Mouse (Mus musculus): ENCODE results near the gene Slc6a17. TPM values are rescaled to one million over a fixed set of nuclear protein-coding genes. Genes with fewer than 3 reads are reported as not detected.

Gene Slc6a17
- polyA plus RNA-seq, 1 experiment from 2014 or later = 3.3 TPM

- 68% methylated on average over 11 of the region's 11 CpGs for WGBS
- Histone ChIP-seq H3K4me3 (ENCODE audit: low read depth, low read length) (no peak overlapping the region), H3K4me2 (ENCODE audit: low read length) (no peak overlapping the region), H3K9me3 (ENCODE audit: control insufficient read depth, low read length) (0 out of 2 replicates have a peak, but pooled peaks cover 3% of the 10 kb centered on the region), H3K36me3 (ENCODE audit: control insufficient read depth, insufficient read depth, low read length) (no peaks in the 10 kb centered on the region), H3K27ac (ENCODE audit: low read depth) (no peak overlapping the region), H3K27me3 (replicated peaks; ENCODE audit: control insufficient read depth, insufficient read depth, low read length) (no peaks in the 10 kb centered on the region), H3K9ac (ENCODE audit: low read length) (no peak overlapping the region), H3K4me1 (replicated peaks; ENCODE audit: control insufficient read depth, insufficient read depth, low read length) (no peaks in the 10 kb centered on the region)
- no peak for DNase-seq (ENCODE audit: low spot score)
- no peak for ATAC-seq (replicated peaks; ENCODE audit: low FRiP score, low TSS enrichment, low read depth)
These were observed 93.4 kb downstream of the Slc6a17 start for GRCm38 (mm10) chr3:107424258-107425041.

DNA sequence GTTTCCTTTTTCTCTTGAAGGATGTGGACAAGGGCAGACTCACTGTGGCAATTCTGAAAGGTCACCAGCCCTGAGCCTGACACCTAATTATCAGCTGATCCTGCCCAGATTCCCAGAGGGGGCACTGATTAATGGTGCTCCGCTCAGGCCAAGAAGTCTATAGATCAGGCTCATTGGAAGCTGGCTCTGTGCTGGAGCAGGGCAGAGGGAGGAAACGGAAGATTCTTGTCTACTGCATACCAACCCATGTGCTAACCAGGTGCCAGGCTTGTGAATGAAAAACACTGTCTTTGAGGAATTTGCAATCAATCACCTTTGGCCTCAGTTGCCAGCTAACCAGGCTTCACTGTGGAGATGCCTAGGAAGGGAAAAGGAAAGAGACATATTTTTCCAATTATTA, 97.7 kb downstream of the Slc6a17 start:
- H3K4me2 ChIP-seq (ENCODE audit: low read length) = no peak overlapping the region
- DNase-seq (ENCODE audit: low spot score) (no peak), ATAC-seq (replicated peaks; ENCODE audit: low FRiP score, low TSS enrichment, low read depth) (no peak)
- no peak overlapping the region for H3K9ac ChIP-seq (ENCODE audit: low read length)
- no peaks in the 10 kb centered on the region for H3K9me3 ChIP-seq (ENCODE audit: control insufficient read depth, low read length)
- no peaks in the 10 kb centered on the region for H3K27me3 ChIP-seq (replicated peaks; ENCODE audit: control insufficient read depth, insufficient read depth, low read length)
- no peak overlapping the region for H3K4me3 ChIP-seq (ENCODE audit: low read depth, low read length)
- 40% methylated on average over 2 of the region's 2 CpGs for WGBS
- H3K36me3 ChIP-seq (ENCODE audit: control insufficient read depth, insufficient read depth, low read length) = no peaks in the 10 kb centered on the region
- H3K27ac ChIP-seq (ENCODE audit: low read depth) = no peak overlapping the region
- no peaks in the 10 kb centered on the region for H3K4me1 ChIP-seq (replicated peaks; ENCODE audit: control insufficient read depth, insufficient read depth, low read length)

Other genes with a start within 250 kb of the Slc6a17 start
- 196 and 202 TPM in 2 replicates for gene Lamtor5, start 239.2 kb downstream of the Slc6a17 start, polyA plus RNA-seq (2014; fragmentation: Nextera tagmentation; extraction: Ambion mirVana)
- 3.7 and 4.0 TPM in 2 replicates for gene Slc16a4, start 226.8 kb downstream of the Slc6a17 start, polyA plus RNA-seq (2014; fragmentation: Nextera tagmentation; extraction: Ambion mirVana)
- gene Rbm15, start 184.3 kb downstream of the Slc6a17 start, polyA plus RNA-seq (2014; fragmentation: Nextera tagmentation; extraction: Ambion mirVana) = 16.7 TPM in 2 replicates
- 0.09 TPM in 1 of 2 replicates, not detected in the other for gene Kcnc4, start 58.5 kb downstream of the Slc6a17 start, polyA plus RNA-seq (2014; fragmentation: Nextera tagmentation; extraction: Ambion mirVana)
- not detected in 2 replicates for gene Ubl4b, start 37.1 kb upstream of the Slc6a17 start, polyA plus RNA-seq (2014; fragmentation: Nextera tagmentation; extraction: Ambion mirVana)
- gene Alx3, start 77.0 kb upstream of the Slc6a17 start, polyA plus RNA-seq (2014; fragmentation: Nextera tagmentation; extraction: Ambion mirVana) = not detected in 2 replicates
- not detected in 2 replicates for gene Gm10961, start 113.3 kb upstream of the Slc6a17 start, polyA plus RNA-seq (2014; fragmentation: Nextera tagmentation; extraction: Ambion mirVana)
- 49.4 and 49.7 TPM in 2 replicates for gene Strip1, start 113.7 kb upstream of the Slc6a17 start, polyA plus RNA-seq (2014; fragmentation: Nextera tagmentation; extraction: Ambion mirVana)
- 95.0 and 104 TPM in 2 replicates for gene Ahcyl1, start 178.5 kb upstream of the Slc6a17 start, polyA plus RNA-seq (2014; fragmentation: Nextera tagmentation; extraction: Ambion mirVana)
- 13.3 and 13.6 TPM in 2 replicates for gene Csf1, start 242.5 kb upstream of the Slc6a17 start, polyA plus RNA-seq (2014; fragmentation: Nextera tagmentation; extraction: Ambion mirVana)

All from intestine, embryonic 14.5 days (tissue).